Mouse (Mus musculus): Measurements from ENCODE around the gene Ccdc190. TPM values are rescaled to one million over a fixed set of nuclear protein-coding genes. Genes with fewer than 3 reads are reported as not detected.

Ccdc190 gene
- polyA plus RNA-seq, 1 experiment from 2014 or later: not detected

GRCm38 (mm10) chr1:169968792-169969515 is 40.5 kb downstream of the Ccdc190 start, which contains the start of gene Hsd17b7:
Gene Hsd17b7 (minus strand): TSS chr1:169969241.
- H3K4me3 ChIP-seq: peak within 1 kb of the TSS; percentile 59
- H3K9ac ChIP-seq: peak within 1 kb of the TSS; percentile 48
- peak; percentile 100 for ATAC-seq (ENCODE audit: insufficient number of reproducible peaks, insufficient read depth, low FRiP score, low TSS enrichment)
- peaks cover 9% of the 10 kb centered on the region for H3K4me1 ChIP-seq
- under 1% methylated on average over 48 of the region's 48 CpGs for WGBS
- H3K9me3 ChIP-seq: no peaks in the 10 kb centered on the region
- H3K36me3 ChIP-seq: peaks cover 24% of the 10 kb centered on the region; the same call in 1 of the 2 replicates
- H3K4me2 ChIP-seq (replicated peaks): peak within 1 kb of the TSS; percentile 77
- no peaks in the 10 kb centered on the region for H3K27me3 ChIP-seq
- peak within 1 kb of the TSS; percentile 82 for H3K27ac ChIP-seq

- H3K9ac ChIP-seq: peak overlapping the region; percentile 48; the same call in 1 of the 2 replicates
- H3K4me1 ChIP-seq: peaks cover 9% of the 10 kb centered on the region
- H3K27me3 ChIP-seq: no peaks in the 10 kb centered on the region
- H3K4me3 ChIP-seq: peak overlapping the region; percentile 59
- WGBS: 0% methylated on average over 9 of the region's 9 CpGs
- peaks cover 23% of the 10 kb centered on the region; the same call in 1 of the 2 replicates for H3K36me3 ChIP-seq
- no peaks in the 10 kb centered on the region for H3K9me3 ChIP-seq
- peak; percentile 22 for ATAC-seq (ENCODE audit: insufficient number of reproducible peaks, insufficient read depth, low FRiP score, low TSS enrichment)
- peak overlapping the region; percentile 77 for H3K4me2 ChIP-seq (replicated peaks)
- peak overlapping the region; percentile 82 for H3K27ac ChIP-seq
Observed at GRCm38 (mm10) chr1:169969516-169969886, 41.1 kb downstream of the Ccdc190 start.

- Histone ChIP-seq H3K9ac (no peak overlapping the region), H3K27ac (no peak overlapping the region), H3K4me1 (peaks cover 9% of the 10 kb centered on the region), H3K36me3 (peaks cover 16% of the 10 kb centered on the region; the same call in 1 of the 2 replicates), H3K27me3 (no peaks in the 10 kb centered on the region), H3K4me2 (replicated peaks) (no peak overlapping the region), H3K4me3 (no peak overlapping the region), H3K9me3 (no peaks in the 10 kb centered on the region)
- WGBS: 93% methylated on average over 4 of the region's 4 CpGs
- ATAC-seq (ENCODE audit: insufficient number of reproducible peaks, insufficient read depth, low FRiP score, low TSS enrichment): no peak
Observed at GRCm38 (mm10) chr1:169970936-169971335, 42.5 kb downstream of the Ccdc190 start.

GRCm38 (mm10) chr1:169971998-169972397 is 43.5 kb downstream of the Ccdc190 start:
- H3K9ac ChIP-seq: no peak overlapping the region
- 79% methylated on average over 2 of the region's 2 CpGs for WGBS
- ATAC-seq (ENCODE audit: insufficient number of reproducible peaks, insufficient read depth, low FRiP score, low TSS enrichment): no peak

GRCm38 (mm10) chr1:169977621-169978020 is 49.2 kb downstream of the Ccdc190 start:
- Histone ChIP-seq H3K4me2 (replicated peaks) (no peak overlapping the region), H3K36me3 (peaks cover 29% of the 10 kb centered on the region), H3K27ac (no peak overlapping the region), H3K27me3 (no peaks in the 10 kb centered on the region), H3K4me1 (no peaks in the 10 kb centered on the region), H3K4me3 (no peak overlapping the region), H3K9ac (no peak overlapping the region), H3K9me3 (no peaks in the 10 kb centered on the region)
- no peak for ATAC-seq (ENCODE audit: insufficient number of reproducible peaks, insufficient read depth, low FRiP score, low TSS enrichment)
- WGBS: 89% methylated on average over 4 of the region's 4 CpGs

More at GRCm38 (mm10) chr1:169971998-169972397, 43.5 kb downstream of the Ccdc190 start:
- H3K9me3 ChIP-seq: no peaks in the 10 kb centered on the region
- peaks cover 9% of the 10 kb centered on the region for H3K4me1 ChIP-seq
- H3K4me3 ChIP-seq: no peak overlapping the region
- H3K27ac ChIP-seq: no peak overlapping the region
- peaks cover 14% of the 10 kb centered on the region; the same call in 1 of the 2 replicates for H3K36me3 ChIP-seq
- no peak overlapping the region for H3K4me2 ChIP-seq (replicated peaks)
- no peaks in the 10 kb centered on the region for H3K27me3 ChIP-seq

Other genes starting within 250 kb of the Ccdc190 start
- gene Rgs4, start 181.0 kb upstream of the Ccdc190 start, polyA plus RNA-seq (2016; fragmentation: Nextera tagmentation; extraction: Ambion mirVana): 10.2 and 15.6 TPM in 2 replicates
- gene Hsd17b7, start 40.6 kb downstream of the Ccdc190 start, polyA plus RNA-seq (2016; fragmentation: Nextera tagmentation; extraction: Ambion mirVana): 20.3 and 23.8 TPM in 2 replicates
- 114 and 119 TPM in 2 replicates for gene Ddr2, start 182.1 kb downstream of the Ccdc190 start, polyA plus RNA-seq (2016; fragmentation: Nextera tagmentation; extraction: Ambion mirVana)
- gene Uap1, start 246.3 kb downstream of the Ccdc190 start, polyA plus RNA-seq (2016; fragmentation: Nextera tagmentation; extraction: Ambion mirVana): 65.2 and 70.4 TPM in 2 replicates

All from embryonic facial prominence, embryonic 12.5 days (tissue).